Mouse (Mus musculus): ENCODE measurements around the gene Naa38. TPM values are rescaled to one million over a fixed set of nuclear protein-coding genes. Genes with fewer than 3 reads are reported as not detected.

The Naa38 gene
- polyA plus RNA-seq, 1 experiment from 2014 or later = 150 TPM

DNA sequence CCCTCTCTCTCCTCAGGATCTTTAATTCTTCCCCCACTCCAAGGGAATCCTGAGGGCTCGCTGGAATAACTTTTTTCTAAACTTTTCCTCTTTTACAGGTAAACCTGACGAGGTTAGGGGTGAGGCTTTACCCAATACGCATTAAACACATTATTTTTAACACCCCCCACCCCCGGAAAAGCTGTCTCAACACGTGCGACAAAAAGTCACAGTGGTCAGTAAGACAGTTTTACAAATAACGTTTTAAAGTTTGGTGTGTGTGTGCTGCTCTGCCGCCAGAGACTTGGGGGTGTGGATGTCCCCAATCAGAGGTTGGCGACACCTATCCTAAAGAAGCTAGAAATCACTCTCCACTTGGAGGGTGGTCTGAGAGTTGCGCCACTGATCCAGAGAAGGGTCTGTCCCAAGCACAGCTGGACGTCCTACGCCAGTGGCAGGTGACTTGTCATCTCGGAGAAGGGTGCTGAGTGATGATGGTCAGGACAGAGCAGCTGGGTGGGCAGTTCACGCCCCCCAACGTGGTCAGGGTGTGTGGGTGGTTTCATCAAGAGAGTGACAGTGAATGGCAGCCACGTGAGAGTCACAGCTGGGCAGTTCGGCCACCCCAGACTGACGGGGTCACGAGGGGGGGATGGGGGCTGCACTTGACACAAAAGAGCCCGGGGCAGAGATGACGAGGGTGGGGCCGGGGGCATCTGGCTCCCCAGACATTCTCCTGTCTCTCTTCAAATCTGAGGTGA, 27.5 kb upstream of the Naa38 start:
- Histone ChIP-seq H3K9ac (peak overlapping the region; percentile 100), H3K27me3 (replicated peaks) (no peaks in the 10 kb centered on the region), H3K27ac (ENCODE audit: poor library complexity, severe bottlenecking) (peak overlapping the region; percentile 97), H3K4me2 (peak overlapping the region; percentile 97), H3K4me3 (peak overlapping the region; percentile 98), H3K4me1 (replicated peaks) (peaks cover 58% of the 10 kb centered on the region), H3K36me3 (peaks cover 11% of the 10 kb centered on the region), H3K9me3 (replicated peaks) (no peaks in the 10 kb centered on the region)
- peak; percentile 22; the same call in 1 of the 2 replicates for ATAC-seq (ENCODE audit: insufficient number of reproducible peaks, low FRiP score)
- under 1% methylated on average over 22 of the region's 22 CpGs for WGBS

DNA sequence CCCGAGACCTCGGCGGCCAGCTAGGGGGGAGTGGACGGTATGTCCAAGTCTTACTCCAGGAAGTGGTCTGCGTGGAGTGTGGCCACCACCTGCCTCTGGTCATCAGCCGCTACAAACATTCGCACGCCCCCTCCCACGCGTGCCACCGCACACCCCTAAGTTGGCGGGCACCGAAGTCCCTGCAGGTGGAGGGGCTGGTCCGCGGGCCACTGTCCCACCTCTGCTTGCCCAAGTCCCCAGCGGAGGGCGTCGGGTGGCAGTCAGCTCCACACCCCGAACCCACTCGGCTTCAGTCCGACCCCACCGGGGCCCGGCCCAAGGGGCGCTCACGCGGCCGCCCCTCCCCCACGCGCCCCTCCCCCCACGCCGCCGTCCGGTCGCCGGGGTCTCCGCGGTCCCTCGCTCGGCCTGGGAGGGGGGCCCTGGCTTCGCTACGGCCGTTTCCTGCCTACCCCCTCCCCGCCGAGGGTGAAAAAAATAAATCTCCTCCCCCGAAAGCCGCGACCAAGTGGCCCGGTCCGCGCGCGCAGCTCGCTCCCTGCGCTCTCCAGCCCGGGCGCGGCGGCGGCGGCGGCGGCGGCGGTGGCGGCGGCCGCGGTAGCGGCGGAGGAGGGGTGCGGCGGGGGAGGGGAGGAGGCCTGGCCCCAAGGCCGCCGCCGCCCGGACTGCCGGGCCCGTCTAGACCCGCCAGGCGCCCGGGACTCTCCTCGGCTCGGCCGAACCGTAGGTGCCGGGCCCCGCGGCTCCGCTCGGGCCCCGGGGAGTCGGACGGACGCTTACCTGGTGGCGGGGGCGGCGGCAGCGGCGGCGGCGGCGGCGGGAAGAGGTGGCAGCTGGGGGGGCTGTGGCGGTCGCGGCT, 26.7 kb upstream of the Naa38 start:
- under 1% methylated on average over 52 of the region's 106 CpGs for WGBS
- no peaks in the 10 kb centered on the region for H3K9me3 ChIP-seq (replicated peaks)
- peak overlapping the region; percentile 98 for H3K4me3 ChIP-seq
- no peaks in the 10 kb centered on the region for H3K27me3 ChIP-seq (replicated peaks)
- peak overlapping the region; percentile 97 for H3K4me2 ChIP-seq
- peak overlapping the region; percentile 100 for H3K9ac ChIP-seq
- H3K36me3 ChIP-seq = peaks cover 4% of the 10 kb centered on the region
- peak overlapping the region; percentile 97 for H3K27ac ChIP-seq (ENCODE audit: poor library complexity, severe bottlenecking)
- peak; percentile 26 for ATAC-seq (ENCODE audit: insufficient number of reproducible peaks, low FRiP score)
- peaks cover 66% of the 10 kb centered on the region for H3K4me1 ChIP-seq (replicated peaks)

DNA sequence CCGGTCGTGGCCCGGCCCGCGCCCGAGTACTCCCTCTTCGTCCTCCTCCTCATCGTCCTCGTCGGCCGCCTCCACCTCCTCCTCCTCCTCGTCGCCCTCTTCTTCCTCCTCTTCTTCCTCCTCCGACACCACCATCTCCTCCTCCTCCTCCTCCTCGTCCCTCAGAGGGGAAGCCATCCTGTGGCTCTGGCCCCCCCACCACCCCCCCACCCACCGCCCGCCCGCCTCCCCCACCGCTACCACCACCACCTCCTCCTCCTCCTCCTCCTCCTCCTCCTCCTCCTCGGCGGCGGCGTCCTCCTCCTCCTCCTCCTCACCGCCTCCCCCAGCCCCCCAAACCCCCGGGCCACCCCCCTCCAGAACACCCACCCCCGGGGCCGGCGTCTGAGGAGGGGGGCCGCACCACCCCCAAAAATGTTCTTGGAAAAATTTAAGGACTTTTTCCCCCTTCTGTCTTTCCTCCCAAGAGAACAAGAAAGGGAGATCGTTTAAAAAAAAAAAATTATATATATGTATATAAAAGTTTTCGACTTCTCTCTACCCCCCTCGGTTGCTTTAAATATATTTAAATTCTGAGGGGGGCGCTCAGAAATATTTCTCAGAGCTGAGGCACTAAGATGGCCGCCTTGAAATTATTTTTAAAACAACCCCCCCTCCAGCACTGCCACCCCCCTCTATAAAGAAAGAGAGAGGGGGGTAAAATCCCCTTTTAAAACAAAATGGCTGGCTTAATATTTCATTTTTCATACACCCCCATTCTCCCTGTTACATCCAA, 25.9 kb upstream of the Naa38 start, which contains the start of gene Chd3:
Chd3 (minus strand) TSS at position 192 of the 775 bp plus-strand sequence.
- WGBS = 7% methylated on average over 11 of the region's 34 CpGs
- H3K27ac ChIP-seq (ENCODE audit: poor library complexity, severe bottlenecking) = peak within 1 kb of the TSS; percentile 97
- peak within 1 kb of the TSS; percentile 100 for H3K9ac ChIP-seq
- peaks cover 62% of the 10 kb centered on the region for H3K4me1 ChIP-seq (replicated peaks)
- H3K27me3 ChIP-seq (replicated peaks) = no peaks in the 10 kb centered on the region
- H3K9me3 ChIP-seq (replicated peaks) = no peaks in the 10 kb centered on the region
- peak within 1 kb of the TSS; percentile 98 for H3K4me3 ChIP-seq
- H3K4me2 ChIP-seq = peak within 1 kb of the TSS; percentile 97
- ATAC-seq (ENCODE audit: insufficient number of reproducible peaks, low FRiP score) = no peak
- peaks cover 5% of the 10 kb centered on the region; the same call in 1 of the 2 replicates for H3K36me3 ChIP-seq

DNA sequence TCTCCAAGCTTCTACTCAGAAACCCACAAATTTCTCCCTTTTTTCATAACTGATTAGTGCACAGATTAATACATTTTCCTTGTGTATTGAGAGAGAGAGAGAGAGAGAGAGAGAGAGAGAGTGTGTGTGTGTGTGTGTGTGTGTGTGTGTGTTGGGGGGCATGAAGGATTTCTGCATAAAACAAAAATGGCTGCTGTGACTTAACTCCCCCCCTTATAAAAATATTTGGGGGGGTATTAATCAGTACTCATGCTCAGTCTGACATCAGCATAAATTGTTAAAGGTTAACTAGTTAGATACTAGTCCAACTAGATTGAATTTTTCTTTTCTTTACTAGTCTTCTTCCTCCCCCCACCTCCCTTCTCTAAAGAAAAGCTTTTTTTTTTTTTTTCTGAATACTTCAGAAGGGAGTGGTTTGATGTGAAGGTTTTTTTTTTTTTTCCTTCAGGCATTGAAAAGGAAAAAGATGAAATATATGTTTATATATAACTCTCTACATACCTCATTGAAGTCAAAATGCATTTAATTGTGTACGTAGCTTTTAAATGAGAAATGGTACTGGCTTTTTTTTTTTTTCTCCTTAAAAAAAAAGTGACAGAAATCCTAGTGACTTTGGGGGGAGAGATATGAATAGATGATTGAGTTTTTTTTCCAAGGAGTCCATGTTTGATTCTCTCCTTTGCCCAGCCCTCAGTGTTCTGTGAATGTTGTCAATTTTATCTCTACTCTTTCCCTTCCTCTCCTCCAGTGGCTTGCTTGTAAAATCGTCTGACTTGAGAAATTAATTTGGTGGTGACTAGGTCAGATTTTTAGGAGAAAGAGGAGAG, 25.1 kb upstream of the Naa38 start:
- Histone ChIP-seq H3K36me3 (peaks cover 5% of the 10 kb centered on the region; the same call in 1 of the 2 replicates), H3K9ac (no peak overlapping the region), H3K4me2 (peak overlapping the region; percentile 97), H3K4me1 (replicated peaks) (peaks cover 54% of the 10 kb centered on the region), H3K27ac (ENCODE audit: poor library complexity, severe bottlenecking) (no peak overlapping the region; the same call in 1 of the 2 replicates), H3K27me3 (replicated peaks) (no peaks in the 10 kb centered on the region), H3K9me3 (replicated peaks) (no peaks in the 10 kb centered on the region), H3K4me3 (no peak overlapping the region)
- 40% methylated on average over 2 of the region's 2 CpGs for WGBS
- no peak for ATAC-seq (ENCODE audit: insufficient number of reproducible peaks, low FRiP score)

DNA sequence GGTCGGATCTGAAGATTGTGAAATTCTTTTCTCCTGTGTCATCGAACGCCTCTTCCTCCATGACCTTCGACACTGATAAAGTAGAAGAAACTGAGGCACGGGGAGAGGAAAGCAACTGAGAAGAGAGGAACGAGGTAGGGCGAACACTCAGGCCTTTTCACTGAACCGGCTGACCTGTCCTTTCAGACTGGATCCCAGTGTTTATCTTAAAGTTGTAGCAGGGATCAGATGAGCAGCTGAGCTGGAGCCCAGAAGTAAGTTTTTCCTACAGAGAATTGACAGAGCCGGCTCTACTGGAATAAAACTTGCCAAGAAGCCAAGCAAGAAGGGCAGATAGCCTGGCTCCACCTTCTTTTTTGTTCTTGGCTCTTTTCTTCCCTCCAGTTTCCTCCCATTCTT, 24.5 kb upstream of the Naa38 start:
- H3K4me2 ChIP-seq = peak overlapping the region; percentile 29; the same call in 1 of the 2 replicates
- peaks cover 48% of the 10 kb centered on the region for H3K4me1 ChIP-seq (replicated peaks)
- WGBS = 21% methylated on average over 9 of the region's 9 CpGs
- H3K9me3 ChIP-seq (replicated peaks) = no peaks in the 10 kb centered on the region
- peaks cover 8% of the 10 kb centered on the region; the same call in 1 of the 2 replicates for H3K36me3 ChIP-seq
- no peak overlapping the region for H3K9ac ChIP-seq
- H3K27me3 ChIP-seq (replicated peaks) = no peaks in the 10 kb centered on the region
- no peak for ATAC-seq (ENCODE audit: insufficient number of reproducible peaks, low FRiP score)
- no peak overlapping the region for H3K4me3 ChIP-seq
- peak overlapping the region; percentile 72 for H3K27ac ChIP-seq (ENCODE audit: poor library complexity, severe bottlenecking)

DNA sequence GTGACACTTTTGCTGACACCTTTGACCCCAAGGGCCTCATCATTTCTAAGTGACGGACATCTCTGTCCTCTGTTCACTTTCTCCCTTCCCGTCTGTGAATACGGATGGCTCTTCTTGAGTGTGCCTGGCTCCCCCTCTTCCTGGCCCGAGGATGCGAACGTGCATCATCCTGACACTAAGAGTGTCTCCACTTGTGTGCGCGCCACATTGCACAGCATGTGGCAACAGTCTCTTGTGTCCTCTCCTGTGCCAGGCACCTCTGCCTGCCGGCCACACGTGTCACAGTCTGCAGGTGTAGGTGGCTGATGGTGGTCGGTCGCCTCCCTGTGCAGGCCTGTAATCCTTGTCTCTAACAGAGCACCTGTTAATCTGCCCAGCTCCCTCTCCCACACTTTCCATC, 23.7 kb upstream of the Naa38 start:
- peaks cover 43% of the 10 kb centered on the region for H3K4me1 ChIP-seq (replicated peaks)
- H3K36me3 ChIP-seq = peaks cover 8% of the 10 kb centered on the region
- ATAC-seq (ENCODE audit: insufficient number of reproducible peaks, low FRiP score) = no peak
- peak overlapping the region; percentile 42 for H3K4me2 ChIP-seq
- WGBS = 55% methylated on average over 12 of the region's 12 CpGs
- H3K9me3 ChIP-seq (replicated peaks) = no peaks in the 10 kb centered on the region
- no peak overlapping the region for H3K9ac ChIP-seq
- H3K27ac ChIP-seq (ENCODE audit: poor library complexity, severe bottlenecking) = peak overlapping the region; percentile 72
- H3K27me3 ChIP-seq (replicated peaks) = no peaks in the 10 kb centered on the region
- H3K4me3 ChIP-seq = no peak overlapping the region

DNA sequence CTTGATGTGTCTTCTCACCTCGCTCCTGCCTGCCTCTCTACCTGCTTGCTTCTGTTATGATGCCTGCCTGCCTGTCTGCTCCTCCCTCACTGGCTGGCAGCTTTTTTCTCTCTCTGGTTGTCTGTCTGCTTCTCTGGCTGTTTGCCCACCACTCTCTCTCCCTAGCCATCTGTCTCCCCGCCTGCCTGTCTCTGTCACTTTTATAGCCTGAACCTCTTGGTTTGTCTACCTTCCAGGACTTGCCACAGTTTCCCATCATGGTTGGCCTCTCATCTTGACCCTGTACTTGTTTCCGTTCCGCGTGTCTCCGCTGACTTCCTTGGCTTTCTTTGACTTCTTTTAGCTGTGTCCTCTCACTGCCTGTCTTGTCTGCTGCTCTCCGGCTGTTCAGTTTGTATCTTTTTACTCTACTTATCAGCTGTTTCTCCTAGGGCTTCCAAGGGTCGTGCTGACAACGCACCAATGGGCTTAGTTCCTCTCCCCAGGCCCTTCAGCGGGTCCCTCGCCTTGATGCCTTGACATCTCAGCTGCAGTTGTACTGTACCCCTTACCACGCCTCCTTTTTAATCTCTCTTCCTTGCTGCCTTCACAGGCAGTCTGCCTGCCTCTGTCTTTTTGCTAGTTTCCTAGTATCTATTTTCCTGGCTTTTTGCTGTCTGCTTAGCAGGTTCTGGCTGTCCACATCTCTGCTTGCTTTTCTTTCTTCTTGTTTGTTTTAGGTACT, 23.1 kb upstream of the Naa38 start:
- WGBS = 13% methylated on average over 12 of the region's 12 CpGs
- H3K9me3 ChIP-seq (replicated peaks) = no peaks in the 10 kb centered on the region
- H3K4me1 ChIP-seq (replicated peaks) = peaks cover 43% of the 10 kb centered on the region
- peak overlapping the region; percentile 72 for H3K27ac ChIP-seq (ENCODE audit: poor library complexity, severe bottlenecking)
- ATAC-seq (ENCODE audit: insufficient number of reproducible peaks, low FRiP score) = no peak
- no peaks in the 10 kb centered on the region for H3K27me3 ChIP-seq (replicated peaks)
- H3K4me2 ChIP-seq = peak overlapping the region; percentile 42
- H3K9ac ChIP-seq = peak overlapping the region; percentile 23
- H3K4me3 ChIP-seq = peak overlapping the region; percentile 3; the same call in 1 of the 2 replicates
- peaks cover 8% of the 10 kb centered on the region for H3K36me3 ChIP-seq

DNA sequence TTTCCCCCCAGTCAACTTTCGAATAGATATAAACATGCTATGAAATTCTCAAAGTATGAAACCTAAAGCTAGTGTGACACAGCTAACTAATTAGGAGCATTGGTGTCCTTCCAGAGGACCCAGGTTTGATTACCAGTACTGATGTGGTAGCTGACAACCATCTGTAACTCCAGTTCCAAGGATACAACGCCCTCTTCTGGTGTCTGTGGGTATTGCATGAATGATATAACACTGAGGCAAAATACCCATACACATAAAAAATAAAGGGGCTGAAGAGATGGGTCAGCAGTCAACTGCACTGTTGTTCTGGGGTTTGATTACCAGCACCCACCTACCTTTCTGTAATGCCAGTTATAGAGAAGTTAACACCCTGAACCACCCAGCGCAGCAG, 22.5 kb upstream of the Naa38 start:
- H3K36me3 ChIP-seq = peaks cover 8% of the 10 kb centered on the region
- H3K27ac ChIP-seq (ENCODE audit: poor library complexity, severe bottlenecking) = peak overlapping the region; percentile 72
- H3K4me2 ChIP-seq = 0 out of 2 replicates have a peak overlapping the region, but pooled peaks have one; percentile 42
- H3K9ac ChIP-seq = no peak overlapping the region
- H3K4me1 ChIP-seq (replicated peaks) = peaks cover 37% of the 10 kb centered on the region
- ATAC-seq (ENCODE audit: insufficient number of reproducible peaks, low FRiP score) = no peak
- no peaks in the 10 kb centered on the region for H3K27me3 ChIP-seq (replicated peaks)
- WGBS = 58% methylated on average over 3 of the region's 3 CpGs
- no peak overlapping the region for H3K4me3 ChIP-seq
- no peaks in the 10 kb centered on the region for H3K9me3 ChIP-seq (replicated peaks)

DNA sequence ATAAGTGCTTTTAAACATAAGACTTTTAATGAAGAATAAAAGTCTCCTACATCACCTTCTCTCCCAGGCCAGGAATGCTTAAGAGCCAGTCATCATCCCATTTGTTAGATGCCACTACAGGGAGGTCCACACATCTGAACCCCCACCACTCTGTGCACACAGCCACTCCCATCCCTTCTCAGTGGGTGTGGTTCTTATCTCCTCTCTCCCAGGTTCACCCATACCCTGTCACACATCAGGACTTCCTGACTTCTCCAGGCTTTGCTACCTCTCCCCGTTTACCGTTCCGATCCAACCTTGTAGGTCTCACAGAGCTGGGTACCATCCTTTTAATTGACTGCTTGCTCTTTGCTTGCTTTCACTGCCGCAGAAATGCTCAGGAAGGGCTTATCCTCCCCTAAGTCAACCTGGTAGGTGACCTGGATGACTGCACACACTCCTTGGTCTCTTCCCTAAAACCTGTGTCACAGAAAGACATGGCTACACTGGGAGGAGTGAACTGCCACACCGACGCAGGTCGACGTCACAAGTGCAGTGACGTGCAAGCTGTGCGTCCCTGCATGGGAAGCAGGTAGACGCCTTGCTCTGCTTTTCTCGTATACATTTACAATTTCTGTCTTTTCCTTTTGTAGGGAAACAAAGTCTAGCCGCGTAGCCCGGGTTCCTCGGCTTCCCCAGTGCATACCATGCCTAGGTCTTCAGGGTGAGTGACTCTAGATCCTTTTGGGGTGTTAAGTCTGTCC, 21.9 kb upstream of the Naa38 start:
- Histone ChIP-seq H3K9me3 (replicated peaks) (no peaks in the 10 kb centered on the region), H3K36me3 (peaks cover 8% of the 10 kb centered on the region), H3K4me1 (replicated peaks) (peaks cover 31% of the 10 kb centered on the region), H3K4me2 (no peak overlapping the region; the same call in 1 of the 2 replicates), H3K27ac (ENCODE audit: poor library complexity, severe bottlenecking) (no peak overlapping the region), H3K4me3 (no peak overlapping the region), H3K9ac (no peak overlapping the region), H3K27me3 (replicated peaks) (no peaks in the 10 kb centered on the region)
- WGBS = 82% methylated on average over 16 of the region's 16 CpGs
- peak; percentile 51; the same call in 1 of the 2 replicates for ATAC-seq (ENCODE audit: insufficient number of reproducible peaks, low FRiP score)

Data from heart, embryonic 12.5 days (tissue).